Mouse (Mus musculus): ENCODE results near the gene Pde7b.

Pde7b gene

GRCm38 (mm10) chr10:20653299-20653698 is 71.6 kb downstream of the Pde7b start:
- no peak for DNase-seq

- DNase-seq, result no peak
These were observed 88.5 kb downstream of the Pde7b start for GRCm38 (mm10) chr10:20636381-20636780.

GRCm38 (mm10) chr10:20633085-20633415 is 91.8 kb downstream of the Pde7b start:
- no peak for DNase-seq

GRCm38 (mm10) chr10:20632256-20633084 is 92.4 kb downstream of the Pde7b start:
- no peak for DNase-seq

- DNase-seq, result no peak
These were observed 94.8 kb downstream of the Pde7b start for GRCm38 (mm10) chr10:20630122-20630521.

GRCm38 (mm10) chr10:20625702-20626375 is 99.0 kb downstream of the Pde7b start:
- no peak for DNase-seq

GRCm38 (mm10) chr10:20621661-20622454 is 103.0 kb downstream of the Pde7b start:
- DNase-seq, result no peak

- DNase-seq, result no peak
These were observed 118.9 kb downstream of the Pde7b start for GRCm38 (mm10) chr10:20606007-20606406.

- DNase-seq, result no peak
These were observed 129.6 kb downstream of the Pde7b start for GRCm38 (mm10) chr10:20595107-20595810.

GRCm38 (mm10) chr10:20594015-20594414 is 130.9 kb downstream of the Pde7b start:
- no peak for DNase-seq

GRCm38 (mm10) chr10:20590100-20590499 is 134.8 kb downstream of the Pde7b start:
- no peak for DNase-seq

- no peak for DNase-seq
These were observed 138.9 kb downstream of the Pde7b start for GRCm38 (mm10) chr10:20585959-20586358.

- no peak for DNase-seq
These were observed 149.9 kb downstream of the Pde7b start for GRCm38 (mm10) chr10:20575002-20575401.

GRCm38 (mm10) chr10:20574414-20574813 is 150.5 kb downstream of the Pde7b start:
- DNase-seq, result no peak

GRCm38 (mm10) chr10:20571521-20571920 is 153.4 kb downstream of the Pde7b start:
- no peak for DNase-seq

- no peak for DNase-seq
These were observed 156.2 kb downstream of the Pde7b start for GRCm38 (mm10) chr10:20568630-20569029.

GRCm38 (mm10) chr10:20567684-20568236 is 157.1 kb downstream of the Pde7b start:
- DNase-seq, result no peak

- DNase-seq, result no peak
These were observed 168.4 kb downstream of the Pde7b start for GRCm38 (mm10) chr10:20556477-20556876.

- DNase-seq, result no peak
These were observed 173.5 kb downstream of the Pde7b start for GRCm38 (mm10) chr10:20551341-20551740.

- no peak for DNase-seq
These were observed 174.1 kb downstream of the Pde7b start for GRCm38 (mm10) chr10:20550771-20551170.

- no peak for DNase-seq
These were observed 174.7 kb downstream of the Pde7b start for GRCm38 (mm10) chr10:20550161-20550560.

Measured in thymus, postnatal 36 days (tissue).